Mouse (Mus musculus) neural tube, embryonic 13.5 days (tissue): Measurements from ENCODE around the gene Coa6. TPM values are rescaled to one million over a fixed set of nuclear protein-coding genes. Genes with fewer than 3 reads are reported as not detected.
A peak's percentile ranks its signal among the peaks of the same experiment; 100 is the strongest.
"Not testable (repeated sequence)": the region's sequence is repeated elsewhere in the genome, so short reads cannot be mapped to it uniquely, and the experiment has no call there.

ENCODE experiments used
- ATAC-seq: fragments of 200-750 bp; cut with Nextera tagmentation; 2 replicates; pipeline ENCODE4 v1.8.0; 2017; ENCODE audit warnings: low read depth, mild to moderate bottlenecking, moderate TSS enrichment, moderate library complexity
- H3K27ac ChIP-seq: fragments of 300-500 bp; sonication (generic); replicated peaks from 2 replicates; pipeline ENCODE4 v1.5.1; 2015; ENCODE audit warnings: moderate library complexity, mild to moderate bottlenecking, inconsistent platforms
- H3K27me3 ChIP-seq: fragments of 300-500 bp; sonication (generic); 2 replicates; pipeline ENCODE4 v1.6.1; 2015; ENCODE audit warnings: mild to moderate bottlenecking, inconsistent platforms
- H3K36me3 ChIP-seq: fragments of 300-500 bp; sonication (generic); 2 replicates; pipeline ENCODE4 v1.6.1; 2015; ENCODE audit warnings: mild to moderate bottlenecking, inconsistent platforms
- H3K4me1 ChIP-seq: fragments of 300-500 bp; sonication (generic); replicated peaks from 2 replicates; pipeline ENCODE4 v1.6.1; 2015; ENCODE audit warnings: inconsistent platforms
- H3K4me2 ChIP-seq: fragments of 300-500 bp; sonication (generic); 2 replicates; pipeline ENCODE4 v1.6.1; 2015; ENCODE audit warnings: inconsistent platforms, mild to moderate bottlenecking, moderate library complexity
- H3K4me3 ChIP-seq: fragments of 300-500 bp; sonication (generic); 2 replicates; pipeline ENCODE4 v1.5.1; 2015; ENCODE audit warnings: mild to moderate bottlenecking, inconsistent platforms
- H3K9ac ChIP-seq: fragments of 300-500 bp; sonication (generic); 2 replicates; pipeline ENCODE4 v1.6.1; 2015; ENCODE audit warnings: moderate library complexity, mild to moderate bottlenecking, inconsistent platforms
- H3K9me3 ChIP-seq: fragments of 300-500 bp; sonication (generic); 2 replicates; pipeline ENCODE4 v1.6.1; 2016; ENCODE audit warnings: inconsistent platforms
- WGBS: fragments of 180-500 bp; shearing (Covaris S2); methylation state at CpG from one replicate; pipeline ENCODE4 v1.1.7; 2015; 5-methylcytosine and 5-hydroxymethylcytosine counted together
- polyA plus RNA-seq: library from polyadenylated mRNA; unstranded; fragments of >200 nt; fragmentation: Nextera tagmentation; extraction: Ambion mirVana; gene quantifications from 2 replicates; pipeline ENCODE4 v1.2.1, GENCODE M21; 2015

The Coa6 gene
- polyA plus RNA-seq = 46.7 and 48.1 TPM in 2 replicates

DNA sequence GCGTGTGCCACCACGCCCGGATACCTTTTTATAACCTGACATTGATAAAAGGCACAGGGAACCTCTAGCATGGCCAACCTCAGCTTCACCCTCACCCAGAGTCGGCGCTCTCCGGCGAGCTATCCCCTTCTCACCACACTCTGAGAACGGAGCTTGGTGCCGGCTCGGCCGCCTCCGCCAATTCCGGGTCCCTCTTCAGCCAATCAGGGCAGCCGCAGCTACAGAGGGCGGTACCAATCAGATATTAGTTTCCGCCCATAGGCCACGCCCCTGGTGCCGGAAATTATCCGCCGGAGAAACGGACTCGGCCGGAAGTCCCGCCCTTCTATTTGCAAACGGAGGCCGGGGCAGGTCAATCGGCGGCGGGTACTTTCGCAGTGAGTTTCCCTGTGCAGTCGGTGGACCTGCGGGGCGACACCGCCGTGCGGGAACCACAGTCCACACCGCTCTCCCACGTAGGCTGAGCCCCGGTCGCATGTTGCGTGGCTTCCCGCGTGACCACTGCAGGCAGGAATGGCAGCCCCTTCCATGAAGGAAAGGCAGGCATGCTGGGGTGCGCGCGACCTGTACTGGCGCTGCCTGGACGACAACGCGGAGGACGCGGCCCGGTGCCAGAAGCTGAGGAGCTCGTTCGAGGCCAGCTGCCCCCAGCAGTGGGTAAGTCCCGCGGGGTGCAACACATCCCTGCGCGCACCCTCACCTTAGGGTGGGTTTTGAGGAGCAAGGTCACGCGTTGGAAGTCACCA is at the start of gene Coa6:
TSS of gene Coa6 (plus strand) at position 342 of the 746 bp plus-strand sequence.
- peak within 1 kb of the TSS; percentile 85 for H3K4me3 ChIP-seq
- H3K27me3 ChIP-seq = no peaks in the 10 kb centered on the region
- H3K9ac ChIP-seq = peak within 1 kb of the TSS; percentile 86
- H3K27ac ChIP-seq = peak within 1 kb of the TSS; percentile 84
- peak within 1 kb of the TSS; percentile 78 for H3K4me2 ChIP-seq
- under 1% methylated on average over 61 of the region's 61 CpGs for WGBS
- peaks cover 24% of the 10 kb centered on the region for H3K36me3 ChIP-seq
- peak; percentile 99 for ATAC-seq
- peaks cover 21% of the 10 kb centered on the region for H3K4me1 ChIP-seq
- no peaks in the 10 kb centered on the region for H3K9me3 ChIP-seq

DNA sequence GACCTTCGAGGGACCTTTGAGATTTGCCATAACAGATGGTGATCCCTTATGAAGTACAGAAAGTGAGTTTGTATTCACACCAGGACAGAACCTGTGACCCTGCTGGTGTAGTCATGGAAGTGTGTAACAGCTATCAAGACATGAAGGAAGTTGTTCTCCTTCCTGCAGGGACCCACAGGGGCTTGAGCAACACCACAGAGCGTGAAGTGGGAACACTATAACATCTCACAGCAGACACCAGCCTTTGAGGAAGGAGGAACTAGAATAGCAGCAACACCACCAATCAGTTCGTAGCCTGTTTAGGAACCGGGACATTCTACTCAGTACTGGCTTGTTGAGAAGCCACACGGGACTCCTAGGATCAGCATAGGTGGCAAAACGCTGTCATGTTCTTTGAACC is 42.7 kb upstream of the Coa6 start:
- 88% methylated on average over 6 of the region's 6 CpGs for WGBS
- ATAC-seq = no peak
- Histone ChIP-seq H3K9me3 (no peaks in the 10 kb centered on the region), H3K9ac (no peak overlapping the region), H3K4me3 (no peak overlapping the region), H3K27ac (no peak overlapping the region), H3K27me3 (no peaks in the 10 kb centered on the region), H3K4me1 (no peaks in the 10 kb centered on the region), H3K4me2 (no peak overlapping the region), H3K36me3 (no peaks in the 10 kb centered on the region)

DNA sequence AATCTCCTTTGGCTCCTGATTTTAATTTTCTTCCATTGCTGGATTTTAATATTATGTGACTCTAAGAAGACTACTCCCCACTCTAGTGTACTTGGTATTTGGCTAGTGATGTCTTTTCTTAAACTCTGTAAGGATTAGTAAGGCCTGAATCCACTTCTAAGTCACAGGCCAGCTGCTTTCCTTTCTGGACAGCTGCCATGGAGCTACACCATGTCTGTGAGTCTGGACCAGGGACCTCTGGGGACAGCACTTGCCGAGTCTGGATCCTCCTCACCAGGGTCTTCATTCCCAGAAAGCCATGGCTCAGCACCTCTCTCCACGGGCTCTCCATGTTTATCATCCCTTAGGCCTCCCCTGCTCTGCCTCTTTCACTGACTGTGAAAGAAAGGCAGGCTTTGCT is 42.2 kb upstream of the Coa6 start:
- Histone ChIP-seq H3K36me3 (no peaks in the 10 kb centered on the region), H3K4me3 (no peak overlapping the region), H3K4me1 (no peaks in the 10 kb centered on the region), H3K9ac (no peak overlapping the region), H3K9me3 (no peaks in the 10 kb centered on the region), H3K27ac (no peak overlapping the region), H3K4me2 (no peak overlapping the region), H3K27me3 (no peaks in the 10 kb centered on the region)
- 50% methylated on average over 2 of the region's 2 CpGs for WGBS
- no peak for ATAC-seq

DNA sequence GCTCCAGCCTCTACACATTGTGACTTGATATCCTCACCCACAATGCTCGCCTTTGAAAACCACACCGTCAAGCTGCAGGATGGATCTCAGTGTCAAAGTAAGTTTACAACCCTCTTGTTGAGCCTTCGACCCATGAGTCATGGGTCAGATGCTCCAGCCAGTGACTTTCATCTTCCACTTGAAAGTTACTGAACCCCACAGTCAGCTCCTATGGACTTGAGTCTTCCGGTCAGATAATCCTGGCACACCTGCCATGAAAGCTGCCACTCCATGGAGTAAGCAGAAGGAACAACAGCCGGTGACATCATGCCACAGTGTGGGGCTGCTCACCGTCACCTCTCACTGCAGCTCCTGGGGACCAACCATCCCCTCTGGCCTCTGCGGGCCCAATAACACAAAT is 41.0 kb upstream of the Coa6 start:
- Histone ChIP-seq H3K9ac (no peak overlapping the region), H3K4me3 (no peak overlapping the region), H3K36me3 (no peaks in the 10 kb centered on the region)

DNA sequence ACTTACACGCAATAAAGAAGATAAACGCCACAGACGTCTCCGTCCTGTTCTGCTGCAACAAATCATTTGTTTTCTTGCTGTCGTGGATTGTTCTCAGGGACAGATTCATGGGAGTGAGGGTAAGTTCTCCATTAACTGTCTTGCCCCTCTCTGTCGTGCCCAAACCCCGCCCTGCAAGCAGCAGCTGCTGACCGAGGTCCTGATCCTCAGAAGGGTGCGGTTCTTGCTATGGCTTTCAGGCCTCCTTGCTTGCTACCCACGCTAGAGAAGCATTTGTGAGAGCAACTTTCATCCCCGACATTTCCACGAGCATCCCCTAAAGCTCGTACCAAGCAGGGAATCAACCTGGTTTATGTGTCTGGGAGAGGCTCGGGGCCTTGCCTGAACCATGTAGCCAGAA is 40.1 kb upstream of the Coa6 start:
- Histone ChIP-seq H3K36me3 (no peaks in the 10 kb centered on the region), H3K9ac (no peak overlapping the region), H3K27me3 (no peaks in the 10 kb centered on the region), H3K4me3 (no peak overlapping the region), H3K4me1 (no peaks in the 10 kb centered on the region), H3K4me2 (no peak overlapping the region), H3K27ac (no peak overlapping the region), H3K9me3 (no peaks in the 10 kb centered on the region)
- 40% methylated on average over 14 of the region's 14 CpGs for WGBS
- ATAC-seq = no peak

More for the DNA sequence above, 41.0 kb upstream of the Coa6 start:
- H3K9me3 ChIP-seq = no peaks in the 10 kb centered on the region
- no peak for ATAC-seq
- H3K27me3 ChIP-seq = no peaks in the 10 kb centered on the region
- 76% methylated on average over 7 of the region's 7 CpGs for WGBS
- H3K4me2 ChIP-seq = no peak overlapping the region
- no peak overlapping the region for H3K27ac ChIP-seq
- H3K4me1 ChIP-seq = no peaks in the 10 kb centered on the region

DNA sequence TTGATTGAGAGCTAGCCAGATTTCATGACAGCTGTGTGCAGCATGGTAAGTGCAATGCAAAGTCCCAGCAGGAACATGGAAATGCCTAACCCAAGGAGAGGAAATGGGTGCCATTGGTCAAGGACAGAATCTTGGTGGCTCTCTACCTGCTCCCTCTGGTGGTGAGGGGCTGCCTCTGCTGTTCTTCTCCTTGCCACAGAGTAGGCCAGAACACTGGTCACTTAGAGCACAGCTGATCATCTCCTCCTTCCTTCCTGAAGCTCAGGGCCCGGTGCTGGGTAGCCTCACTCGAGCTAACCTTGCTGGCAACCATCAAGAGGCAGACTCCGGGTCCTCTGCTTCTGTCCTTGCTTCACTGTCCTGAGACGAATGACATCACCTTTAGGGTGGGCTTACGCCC is 39.6 kb upstream of the Coa6 start:
- H3K27ac ChIP-seq = no peak overlapping the region
- no peak overlapping the region for H3K4me3 ChIP-seq
- H3K4me1 ChIP-seq = no peaks in the 10 kb centered on the region
- H3K36me3 ChIP-seq = no peaks in the 10 kb centered on the region
- H3K27me3 ChIP-seq = no peaks in the 10 kb centered on the region
- no peak overlapping the region for H3K9ac ChIP-seq
- H3K4me2 ChIP-seq = no peak overlapping the region
- 70% methylated on average over 5 of the region's 5 CpGs for WGBS
- H3K9me3 ChIP-seq = no peaks in the 10 kb centered on the region
- no peak for ATAC-seq

DNA sequence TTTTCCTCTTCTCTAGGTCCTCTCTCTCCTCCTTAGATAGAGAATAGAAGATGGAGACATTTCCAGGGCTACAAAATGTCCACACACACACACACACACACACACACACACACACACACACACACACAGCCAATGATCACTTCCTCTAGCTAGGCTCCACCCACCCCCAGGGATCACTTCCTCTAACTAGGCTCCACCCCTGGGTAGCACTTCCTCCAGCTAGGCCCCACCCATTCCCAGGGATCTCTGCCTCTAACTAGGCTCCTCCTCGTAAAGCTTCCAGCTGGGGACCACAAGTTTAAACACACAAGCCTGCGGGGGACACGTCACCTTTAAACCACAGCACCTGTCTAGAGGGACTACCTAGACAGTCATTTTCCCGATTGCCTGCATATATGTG is 34.7 kb upstream of the Coa6 start:
- no peaks in the 10 kb centered on the region for H3K36me3 ChIP-seq
- no peaks in the 10 kb centered on the region for H3K4me1 ChIP-seq
- ATAC-seq = no peak
- H3K4me3 ChIP-seq = no peak overlapping the region
- WGBS = 88% methylated on average over 4 of the region's 4 CpGs
- H3K27ac ChIP-seq = no peak overlapping the region
- no peaks in the 10 kb centered on the region for H3K27me3 ChIP-seq
- H3K9ac ChIP-seq = no peak overlapping the region
- no peak overlapping the region for H3K4me2 ChIP-seq
- no peaks in the 10 kb centered on the region for H3K9me3 ChIP-seq

DNA sequence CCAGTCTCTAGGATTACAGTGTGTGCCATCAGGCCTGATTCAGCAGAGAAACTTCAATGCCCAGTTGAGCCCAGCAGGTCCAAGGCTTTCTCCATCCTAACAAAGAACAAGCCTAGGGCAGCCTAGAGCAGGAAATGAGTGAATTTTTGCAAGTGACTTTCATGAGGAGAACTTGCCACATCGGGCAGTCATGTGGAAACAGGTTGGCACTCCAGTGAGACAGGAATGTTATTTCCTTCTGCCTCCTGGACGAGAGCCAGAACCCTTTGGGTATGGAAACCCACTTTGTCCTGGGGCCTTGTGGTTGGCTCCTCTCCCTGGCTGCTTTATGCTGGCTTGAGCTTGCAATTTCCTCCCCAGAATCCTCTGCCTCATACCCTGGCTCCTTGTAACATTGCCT is 30.8 kb upstream of the Coa6 start:
- H3K36me3 ChIP-seq = no peaks in the 10 kb centered on the region
- peaks cover 8% of the 10 kb centered on the region for H3K4me1 ChIP-seq
- H3K27ac ChIP-seq = no peak overlapping the region
- WGBS = 76% methylated on average over 2 of the region's 2 CpGs
- H3K4me3 ChIP-seq = no peak overlapping the region
- no peak for ATAC-seq
- H3K9me3 ChIP-seq = no peaks in the 10 kb centered on the region
- H3K4me2 ChIP-seq = no peak overlapping the region
- no peak overlapping the region for H3K9ac ChIP-seq
- H3K27me3 ChIP-seq = no peaks in the 10 kb centered on the region

DNA sequence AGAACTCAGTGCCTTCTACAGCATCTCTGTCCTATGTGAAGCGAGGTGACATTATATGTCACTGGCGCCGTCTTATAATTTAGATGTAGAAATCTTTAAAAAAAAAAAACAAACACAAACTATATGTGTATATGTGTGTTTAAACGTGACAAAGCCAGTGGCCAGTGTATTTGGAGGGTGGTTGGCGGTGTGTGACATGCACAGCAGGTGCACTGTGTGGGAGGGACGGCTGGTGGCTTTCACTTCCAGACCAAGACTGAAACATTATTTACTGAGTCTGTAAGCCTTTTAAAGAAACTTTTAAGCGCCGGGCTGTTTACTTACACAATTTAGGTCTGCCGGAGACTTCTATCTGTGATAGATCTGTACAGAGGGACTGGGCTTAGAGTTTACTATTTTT is 26.9 kb upstream of the Coa6 start:
- Histone ChIP-seq H3K4me2 (no peak overlapping the region), H3K4me1 (peaks cover 8% of the 10 kb centered on the region), H3K27ac (no peak overlapping the region), H3K9me3 (no peaks in the 10 kb centered on the region), H3K4me3 (no peak overlapping the region), H3K9ac (no peak overlapping the region), H3K27me3 (no peaks in the 10 kb centered on the region), H3K36me3 (no peaks in the 10 kb centered on the region)
- WGBS = 75% methylated on average over 9 of the region's 9 CpGs
- ATAC-seq = no peak

DNA sequence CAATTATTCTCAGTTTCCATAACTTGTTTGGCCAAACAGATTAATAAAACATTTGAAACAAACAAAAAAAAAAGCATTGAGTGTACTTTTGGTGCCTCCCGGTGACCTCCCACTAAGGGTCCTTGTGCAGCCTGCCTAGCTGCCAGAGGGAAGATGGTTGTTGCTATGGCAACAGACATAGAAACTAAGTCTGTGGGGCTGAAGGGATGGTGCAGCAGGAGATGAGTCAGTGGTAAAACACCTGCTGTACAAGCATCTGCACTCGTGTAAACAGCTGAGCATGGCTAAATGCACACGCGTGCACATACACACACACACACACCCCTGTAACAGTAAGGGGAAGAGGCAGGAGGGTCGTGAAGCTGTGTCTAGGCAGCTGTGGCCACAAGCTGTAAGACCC is 26.4 kb upstream of the Coa6 start:
- WGBS = 49% methylated on average over 5 of the region's 5 CpGs
- no peak overlapping the region for H3K4me2 ChIP-seq
- no peaks in the 10 kb centered on the region for H3K36me3 ChIP-seq
- H3K27ac ChIP-seq = no peak overlapping the region
- no peaks in the 10 kb centered on the region for H3K27me3 ChIP-seq
- no peaks in the 10 kb centered on the region for H3K9me3 ChIP-seq
- H3K4me1 ChIP-seq = peaks cover 8% of the 10 kb centered on the region
- no peak for ATAC-seq
- no peak overlapping the region for H3K4me3 ChIP-seq
- H3K9ac ChIP-seq = no peak overlapping the region

DNA sequence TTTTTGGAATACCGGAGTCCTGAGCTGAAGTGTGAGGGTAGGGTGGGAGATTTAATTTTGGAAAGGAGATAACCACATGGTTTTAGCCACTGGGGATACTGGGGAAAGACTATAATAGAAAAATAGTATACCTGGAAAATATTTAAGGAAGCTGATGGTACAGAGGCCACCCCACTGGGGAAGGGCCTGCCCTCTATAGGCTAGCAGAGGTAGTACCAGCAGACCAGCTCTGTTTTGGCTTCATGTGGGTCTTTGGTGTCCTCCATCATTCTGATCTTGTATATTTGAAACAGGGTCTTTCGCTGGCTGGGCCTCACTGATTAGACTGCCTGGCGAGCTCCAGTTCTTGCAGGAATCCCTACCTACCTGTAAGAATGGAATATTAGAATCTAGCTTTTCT is 24.0 kb upstream of the Coa6 start:
- H3K27ac ChIP-seq = no peak overlapping the region
- H3K27me3 ChIP-seq = no peaks in the 10 kb centered on the region
- no peak for ATAC-seq
- peaks cover 8% of the 10 kb centered on the region for H3K4me1 ChIP-seq
- no peak overlapping the region for H3K4me2 ChIP-seq
- H3K4me3 ChIP-seq = no peak overlapping the region
- H3K9ac ChIP-seq = no peak overlapping the region
- WGBS = 79% methylated on average over 3 of the region's 3 CpGs
- H3K9me3 ChIP-seq = no peaks in the 10 kb centered on the region
- no peaks in the 10 kb centered on the region for H3K36me3 ChIP-seq

DNA sequence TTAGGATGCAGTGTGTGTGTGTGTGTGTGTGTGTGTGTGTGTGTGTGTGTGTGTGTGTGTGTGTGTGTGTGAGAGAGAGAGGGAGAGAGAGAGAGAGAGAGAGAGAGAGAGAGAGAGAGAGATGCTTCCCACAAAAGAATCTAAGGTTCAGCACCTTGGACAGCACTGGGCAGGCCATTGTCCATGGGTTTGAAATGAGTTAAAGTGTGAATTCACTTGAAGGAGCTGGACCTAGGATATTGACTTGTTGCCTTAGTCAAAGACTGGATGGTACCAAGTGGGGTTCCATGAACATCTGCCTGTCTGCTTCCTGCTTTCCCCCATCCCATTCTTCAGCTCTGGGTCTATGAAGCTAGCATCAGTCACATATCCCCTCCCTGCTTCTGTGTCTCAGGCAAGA is 17.8 kb upstream of the Coa6 start:
- not testable (repeated sequence) for H3K9ac ChIP-seq, H3K4me1 ChIP-seq, H3K27ac ChIP-seq, H3K4me2 ChIP-seq, H3K9me3 ChIP-seq, H3K27me3 ChIP-seq, H3K4me3 ChIP-seq, ATAC-seq, H3K36me3 ChIP-seq

DNA sequence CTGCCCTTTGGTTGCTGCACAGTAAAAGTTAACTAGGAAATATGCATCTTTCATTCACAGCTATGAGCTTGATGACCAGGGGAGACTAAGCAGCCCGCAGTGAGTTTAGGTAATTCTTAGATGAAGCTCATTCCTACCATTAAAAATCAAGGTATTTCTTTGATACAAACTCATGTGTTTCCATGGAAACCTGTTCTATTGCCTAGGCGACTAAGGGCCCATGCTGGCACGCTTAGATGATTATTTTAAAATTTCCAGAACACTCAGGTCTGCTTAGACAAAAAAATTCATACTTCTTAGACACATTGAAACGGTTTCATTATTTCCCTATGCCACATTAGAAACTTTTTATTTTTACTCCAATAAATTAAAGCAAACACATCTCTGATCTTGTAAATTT is 17.3 kb upstream of the Coa6 start:
- Histone ChIP-seq H3K27ac (no peak overlapping the region), H3K9me3 (no peaks in the 10 kb centered on the region), H3K4me2 (no peak overlapping the region), H3K27me3 (no peaks in the 10 kb centered on the region), H3K4me1 (no peaks in the 10 kb centered on the region), H3K36me3 (no peaks in the 10 kb centered on the region), H3K4me3 (no peak overlapping the region), H3K9ac (no peak overlapping the region)
- 84% methylated on average over 4 of the region's 4 CpGs for WGBS
- ATAC-seq = no peak
